Mouse (Mus musculus) CH12.LX (cell line): ENCODE measurements around the gene Pex7. TPM values are rescaled to one million over a fixed set of nuclear protein-coding genes. Genes with fewer than 3 reads are reported as not detected.

Experiments
- DNase-seq: peaks from one replicate; pipeline ENCODE4 v3.0.0-alpha.2; 2013; ENCODE audit errors: extremely low read depth
- H3K27ac ChIP-seq: 2 replicates; pipeline ENCODE4 v1.5.1; 2012; ENCODE audit warnings: low read depth, mild to moderate bottlenecking, control low read depth, moderate library complexity; ENCODE audit not compliant: insufficient read depth
- H3K27me3 ChIP-seq: replicated peaks from 2 replicates; pipeline ENCODE3; 2012; ENCODE audit warnings: inconsistent platforms
- H3K36me3 ChIP-seq, 2 experiments: replicated peaks in 1 of 2; 2 replicates each; pipeline versions ENCODE3 to v1.6.1; 2012; ENCODE audit warnings: inconsistent platforms in 1 of 2, low read length in 1 of 2, mild to moderate bottlenecking in 1 of 2, mixed read lengths in 1 of 2, moderate library complexity in 1 of 2; ENCODE audit not compliant: control insufficient read depth in 1 of 2, insufficient read depth in 1 of 2
- H3K4me1 ChIP-seq, 2 experiments: 2 replicates each; pipeline ENCODE4 v1.6.1; 2012; ENCODE audit warnings: inconsistent platforms in 1 of 2, moderate library complexity in 1 of 2; ENCODE audit not compliant: insufficient read depth in 2 of 2, control insufficient read depth in 1 of 2
- H3K4me2 ChIP-seq: 2 replicates; pipeline ENCODE4 v1.6.1; 2012; ENCODE audit warnings: low read depth, mild to moderate bottlenecking, control low read depth; ENCODE audit not compliant: poor library complexity, insufficient read depth, severe bottlenecking
- H3K4me3 ChIP-seq, 3 experiments: fragments of 150-350 bp in 1 of 3; sonication (generic) in 1 of 3; replicated peaks in 1 of 3; 2 replicates each; pipeline versions ENCODE3 to v1.5.1; 2011 to 2012; ENCODE audit warnings: low read depth in 2 of 3, low read length in 2 of 3, mild to moderate bottlenecking in 2 of 3, moderate library complexity in 2 of 3, control low read depth in 1 of 3, improper control_type of control experiment in 1 of 3, inconsistent platforms in 1 of 3, mixed read lengths in 1 of 3; ENCODE audit not compliant: poor library complexity in 1 of 3
- H3K79me2 ChIP-seq: replicated peaks from 2 replicates; pipeline ENCODE4 v1.6.1; 2012; ENCODE audit warnings: mild to moderate bottlenecking, moderate library complexity; ENCODE audit not compliant: control insufficient read depth, poor library complexity, insufficient read depth, severe bottlenecking; ENCODE audit errors: extremely low read depth
- H3K9ac ChIP-seq: 2 replicates; pipeline ENCODE4 v1.6.1; 2012; ENCODE audit warnings: low read depth, mild to moderate bottlenecking, control low read depth, moderate library complexity; ENCODE audit not compliant: insufficient read depth
- H3K9me3 ChIP-seq: replicated peaks from 2 replicates; pipeline ENCODE3; 2012; ENCODE audit warnings: low read length, inconsistent platforms, mixed read lengths
- EP300 ChIP-seq: IDR thresholded peaks from 2 replicates; pipeline ENCODE4 v1.6.1; 2011; ENCODE audit warnings: low read length, improper control_type of control experiment
- ETS1 ChIP-seq: conservative IDR thresholded peaks from 2 replicates; pipeline ENCODE4 v1.6.1; 2012; ENCODE audit warnings: low read depth, mild to moderate bottlenecking, inconsistent platforms, low read length, improper control_type of control experiment, moderate library complexity
- HCFC1 ChIP-seq: IDR thresholded peaks from 2 replicates; pipeline ENCODE4 v1.6.1; 2012; ENCODE audit warnings: low read depth, mild to moderate bottlenecking, inconsistent platforms, low read length, improper control_type of control experiment
- IRF4 ChIP-seq: IDR thresholded peaks from 2 replicates; pipeline ENCODE4 v1.6.1; 2014; ENCODE audit warnings: low read depth, mild to moderate bottlenecking, inconsistent platforms, low read length, improper control_type of control experiment
- JUN ChIP-seq: IDR thresholded peaks from 2 replicates; pipeline ENCODE4 v1.6.1; 2011; ENCODE audit warnings: low read depth, mild to moderate bottlenecking, low read length, improper control_type of control experiment, moderate library complexity; ENCODE audit not compliant: insufficient read depth
- JUND ChIP-seq: conservative IDR thresholded peaks from 2 replicates; pipeline ENCODE4 v1.6.1; 2011; ENCODE audit warnings: low read depth, low read length, improper control_type of control experiment
- KAT2A ChIP-seq: IDR thresholded peaks from 2 replicates; pipeline ENCODE4 v1.6.1; 2012; ENCODE audit warnings: low read length, improper control_type of control experiment, inconsistent platforms; ENCODE audit not compliant: insufficient replicate concordance
- MAFK ChIP-seq: IDR thresholded peaks from 2 replicates; pipeline ENCODE4 v1.6.1; 2011; ENCODE audit warnings: low read length, improper control_type of control experiment; ENCODE audit not compliant: insufficient replicate concordance
- MXI1 ChIP-seq: IDR thresholded peaks from 2 replicates; pipeline ENCODE4 v1.6.1; 2011; ENCODE audit warnings: mild to moderate bottlenecking, low read depth, low read length, improper control_type of control experiment
- NRF1 ChIP-seq: IDR thresholded peaks from 2 replicates; pipeline ENCODE4 v1.6.1; 2014; ENCODE audit warnings: low read depth, mild to moderate bottlenecking, inconsistent platforms, low read length, improper control_type of control experiment, moderate library complexity
- POLR2A ChIP-seq: IDR thresholded peaks from 2 replicates; pipeline ENCODE4 v1.6.1; 2011; ENCODE audit warnings: low read depth, mild to moderate bottlenecking, improper control_type of control experiment, low read length
- POLR2AphosphoS2 ChIP-seq: IDR thresholded peaks from 2 replicates; pipeline ENCODE4 v1.6.1; 2011; ENCODE audit warnings: low read depth, low read length, improper control_type of control experiment
- RAD21 ChIP-seq: IDR thresholded peaks from 2 replicates; pipeline ENCODE4 v1.6.1; 2011; ENCODE audit warnings: low read depth, mild to moderate bottlenecking, low read length, improper control_type of control experiment, moderate library complexity
- SIN3A ChIP-seq: IDR thresholded peaks from 2 replicates; pipeline ENCODE4 v1.6.1; 2012; ENCODE audit warnings: low read length, improper control_type of control experiment, inconsistent platforms
- SMC3 ChIP-seq: IDR thresholded peaks from 2 replicates; pipeline ENCODE4 v1.6.1; 2011; ENCODE audit warnings: low read depth, low read length, improper control_type of control experiment
- TBP ChIP-seq: conservative IDR thresholded peaks from 2 replicates; pipeline ENCODE4 v1.6.1; 2011; ENCODE audit warnings: low read depth, low read length, improper control_type of control experiment
- TCF12 ChIP-seq: IDR thresholded peaks from 2 replicates; pipeline ENCODE4 v1.6.1; 2014; ENCODE audit warnings: low read depth, mild to moderate bottlenecking, inconsistent platforms, low read length, improper control_type of control experiment
- UBTF ChIP-seq: IDR thresholded peaks from 2 replicates; pipeline ENCODE4 v1.6.1; 2012; ENCODE audit warnings: low read depth, mild to moderate bottlenecking, inconsistent platforms, low read length, improper control_type of control experiment, moderate library complexity
- USF2 ChIP-seq: conservative IDR thresholded peaks from 2 replicates; pipeline ENCODE4 v1.6.1; 2011; ENCODE audit warnings: low read depth, low read length, improper control_type of control experiment
- ZC3H11A ChIP-seq: IDR thresholded peaks from 2 replicates; pipeline ENCODE4 v1.6.1; 2012; ENCODE audit warnings: low read depth, mild to moderate bottlenecking, inconsistent platforms, low read length, improper control_type of control experiment
- ZKSCAN1 ChIP-seq: IDR thresholded peaks from 2 replicates; pipeline ENCODE4 v1.6.1; 2012; ENCODE audit warnings: low read depth, inconsistent platforms, low read length, improper control_type of control experiment, borderline replicate concordance
- ZMIZ1 ChIP-seq: IDR thresholded peaks from 2 replicates; pipeline ENCODE4 v1.6.1; 2012; ENCODE audit warnings: low read depth, mild to moderate bottlenecking, inconsistent platforms, low read length, improper control_type of control experiment
- dilution Hi-C: fragments of 300-500 bp; cut with MboI; formaldehyde crosslinking; loops from 2 replicates; pipeline ENCODE4 v1.14.3; 2020; ENCODE audit warnings: low sequenced_read_pairs; ENCODE audit not compliant: extremely low pct_unique_long_range_greater_than_20kb, extremely low pct_ligation_motif_present
- in situ Hi-C: fragments of 300-500 bp; cut with MboI; formaldehyde crosslinking; loops from 3 replicates; pipeline ENCODE4 v1.14.3; 2019; ENCODE audit warnings: low sequenced_read_pairs, low pct_ligation_motif_present, low pct_unique_long_range_greater_than_20kb, mixed read lengths
- polyA plus RNA-seq: library from polyadenylated mRNA; unstranded; fragments of >175 nt; gene quantifications from 2 replicates; pipeline ENCODE4 v1.2.1, GENCODE M21; 2012; ENCODE audit warnings: low read depth; ENCODE audit not compliant: insufficient read length
- total RNA-seq, 2 experiments: library from RNA; depleted of rRNA; stranded (reverse); fragments of 300-350 nt in 1 of 2; fragments of >200 nt in 1 of 2; gene quantifications; 2 replicates each; pipeline ENCODE4 v1.2.3; 2012 to 2014

Gene Pex7
- total and polyA plus RNA-seq, 3 experiments, result 26.5 to 53.6 (median 30.2) TPM

DNA sequence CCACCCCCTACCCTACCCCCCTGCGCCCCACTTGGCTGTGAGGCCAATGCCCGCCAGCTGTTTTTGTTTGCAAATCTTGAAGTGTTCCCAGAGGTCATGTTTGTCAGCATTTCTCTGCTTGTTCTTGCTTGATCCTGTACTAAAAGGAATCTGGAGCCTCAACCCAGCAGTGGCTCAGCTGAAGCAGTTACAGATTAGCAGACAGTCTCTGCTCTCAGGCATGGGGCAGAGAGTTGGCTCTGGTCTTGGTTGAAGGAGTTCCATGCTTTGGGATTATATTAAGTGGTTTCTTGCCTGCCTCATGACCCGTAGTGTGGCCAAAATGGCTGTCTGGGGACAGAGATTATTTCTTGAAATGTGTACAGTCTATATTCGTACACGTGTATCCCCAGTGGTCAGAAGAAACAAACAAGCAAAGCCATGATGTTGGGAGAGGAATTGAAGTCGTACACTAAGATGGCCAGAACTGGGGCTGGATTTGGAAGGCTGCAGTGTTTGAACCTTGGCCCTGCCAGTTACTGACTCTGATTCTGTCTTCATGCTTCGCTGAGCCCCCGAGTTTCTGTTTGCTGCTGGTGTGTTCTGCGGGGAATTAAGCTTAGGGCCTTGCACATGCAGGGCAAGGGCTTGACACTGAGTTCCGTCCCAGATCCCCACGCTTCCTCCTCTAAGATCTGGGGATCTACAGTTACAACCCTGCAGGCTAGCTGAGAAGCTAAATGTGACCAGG, 45.7 kb upstream of the Pex7 start (continued):
- TF ChIP-seq EP300 (peak; percentile 44; the same call in 1 of the 2 replicates), TCF12 (no peak)

DNA sequence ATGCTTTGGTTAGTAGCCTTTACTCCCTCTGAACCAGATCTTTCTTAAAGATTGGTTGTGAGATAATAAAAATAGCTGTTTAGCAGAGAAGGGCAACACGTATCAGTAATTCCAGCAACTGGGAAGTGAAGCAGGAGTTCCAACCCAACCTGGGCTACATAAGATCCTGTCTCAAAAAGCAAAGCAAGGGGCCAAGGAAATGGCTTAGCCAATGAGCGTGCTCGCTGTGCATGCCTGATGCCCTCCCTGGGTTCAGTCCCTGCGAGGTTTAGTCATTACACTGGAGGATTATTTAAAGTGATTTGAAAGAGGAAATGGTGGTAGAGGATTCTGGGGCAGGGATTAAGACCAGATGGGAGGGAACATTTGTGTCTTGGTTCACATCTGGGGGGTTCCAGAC, 41.6 kb upstream of the Pex7 start:
- in situ Hi-C loops, result no loop called here

DNA sequence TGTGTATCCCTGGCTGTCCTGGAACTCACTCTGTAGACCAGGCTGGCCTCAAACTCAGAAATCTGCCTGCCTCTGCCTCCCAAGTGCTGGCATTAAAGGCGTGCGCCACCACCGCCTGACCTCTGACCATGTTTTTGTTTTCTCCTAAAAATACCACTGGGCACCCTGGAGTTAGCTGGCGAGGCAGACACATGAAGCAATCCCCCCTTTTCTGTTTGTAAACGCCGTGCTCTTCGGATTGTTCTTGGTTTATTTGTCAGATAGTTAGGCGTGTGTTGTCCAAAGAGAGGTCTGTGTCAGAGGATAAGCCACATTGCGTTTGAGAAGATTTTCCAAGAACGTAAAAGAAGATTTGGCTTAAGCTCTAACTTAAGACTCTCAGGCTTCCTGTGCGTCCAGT, 40.9 kb upstream of the Pex7 start:
- in situ Hi-C loops, result no loop called here
- dilution Hi-C loops, result no loop called here
- no peak overlapping the region for H3K27ac ChIP-seq
- H3K79me2 ChIP-seq, result peaks cover 73% of the 10 kb centered on the region
- no peak overlapping the region for H3K9ac ChIP-seq
- H3K4me1 ChIP-seq, result peaks cover 14 to 68% of the 10 kb centered on the region in 2 experiments
- no peaks in the 10 kb centered on the region for H3K27me3 ChIP-seq
- no peak overlapping the region for H3K4me2 ChIP-seq
- no peak overlapping the region for H3K4me3 ChIP-seq
- no peak for DNase-seq
- H3K9me3 ChIP-seq, result peaks cover 2% of the 10 kb centered on the region
- TF ChIP-seq RAD21, result no peak
- TF ChIP-seq JUN, result no peak
- TF ChIP-seq SMC3, result no peak
- no peak for TF ChIP-seq MAFK
- TF ChIP-seq UBTF, result no peak
- TF ChIP-seq JUND, result no peak
- no peak for TF ChIP-seq TBP
- peaks cover 20 to 76% of the 10 kb centered on the region in 2 experiments for H3K36me3 ChIP-seq

More for the DNA sequence above, 41.6 kb upstream of the Pex7 start:
- Histone ChIP-seq H3K36me3 (peaks cover 20 to 69% of the 10 kb centered on the region in 2 experiments), H3K9ac (no peak overlapping the region), H3K27me3 (no peaks in the 10 kb centered on the region), H3K4me3 (no peak overlapping the region), H3K9me3 (peaks cover 2% of the 10 kb centered on the region), H3K4me1 (peaks cover 19 to 69% of the 10 kb centered on the region in 2 experiments), H3K79me2 (peaks cover 73% of the 10 kb centered on the region), H3K4me2 (no peak overlapping the region), H3K27ac (peak overlapping the region; percentile 19; the same call in 1 of the 2 replicates)
- TF ChIP-seq SIN3A (no peak), ZKSCAN1 (no peak), USF2 (no peak), MXI1 (no peak), POLR2AphosphoS2 (no peak), NRF1 (no peak), HCFC1 (no peak), JUN (no peak), ETS1 (no peak), UBTF (no peak), KAT2A (no peak), POLR2A (no peak), MAFK (no peak), IRF4 (no peak), ZC3H11A (no peak), ZMIZ1 (no peak)
- no peak for DNase-seq
- dilution Hi-C loops, result no loop called here
